Mouse (Mus musculus) thymus, postnatal 14 days (tissue): ENCODE results near the gene Crtac1.

Experiments used
- DNase-seq: peaks from one replicate; pipeline ENCODE4 v3.0.0; 2021

Crtac1 gene

GRCm38 (mm10) chr19:42431485-42432190 lies at the start of gene Crtac1:
Gene Crtac1 (minus strand): TSS chr19:42431783.
- peak; percentile 5 for DNase-seq

- DNase-seq = no peak
These were observed 46.7 kb upstream of the Crtac1 start for GRCm38 (mm10) chr19:42478303-42478702.

- DNase-seq = no peak
These were observed 46.2 kb upstream of the Crtac1 start for GRCm38 (mm10) chr19:42477769-42478168.

- DNase-seq = no peak
These were observed 41.2 kb upstream of the Crtac1 start for GRCm38 (mm10) chr19:42472831-42473230.

- no peak for DNase-seq
These were observed 40.0 kb upstream of the Crtac1 start for GRCm38 (mm10) chr19:42471571-42471970.

- no peak for DNase-seq
These were observed 30.3 kb upstream of the Crtac1 start for GRCm38 (mm10) chr19:42461851-42462250.

GRCm38 (mm10) chr19:42461353-42461752 lies 29.8 kb upstream of the Crtac1 start:
- no peak for DNase-seq

GRCm38 (mm10) chr19:42459512-42459911 lies 27.9 kb upstream of the Crtac1 start:
- no peak for DNase-seq

GRCm38 (mm10) chr19:42454481-42455236 lies 23.1 kb upstream of the Crtac1 start:
- no peak for DNase-seq

GRCm38 (mm10) chr19:42454006-42454405 lies 22.4 kb upstream of the Crtac1 start:
- no peak for DNase-seq

- DNase-seq = no peak
These were observed 21.0 kb upstream of the Crtac1 start for GRCm38 (mm10) chr19:42452539-42452938.

GRCm38 (mm10) chr19:42448539-42448938 lies 17.0 kb upstream of the Crtac1 start:
- no peak for DNase-seq

GRCm38 (mm10) chr19:42443887-42444409 lies 12.4 kb upstream of the Crtac1 start:
- peak; percentile 27 for DNase-seq

GRCm38 (mm10) chr19:42443266-42443665 lies 11.7 kb upstream of the Crtac1 start:
- no peak for DNase-seq

- no peak for DNase-seq
These were observed 10.9 kb upstream of the Crtac1 start for GRCm38 (mm10) chr19:42442246-42443197.

- DNase-seq = no peak
These were observed 8.5 kb upstream of the Crtac1 start for GRCm38 (mm10) chr19:42440089-42440488.

GRCm38 (mm10) chr19:42439353-42439752 lies 7.8 kb upstream of the Crtac1 start:
- DNase-seq = peak; percentile 18

- no peak for DNase-seq
These were observed 4.0 kb upstream of the Crtac1 start for GRCm38 (mm10) chr19:42435621-42436020.

- DNase-seq = no peak
These were observed 1.2 kb upstream of the Crtac1 start for GRCm38 (mm10) chr19:42432761-42433160.

GRCm38 (mm10) chr19:42432191-42432590 lies 608 bp upstream of the Crtac1 start:
- DNase-seq = peak; percentile 8

GRCm38 (mm10) chr19:42430981-42431380 lies 602 bp downstream of the Crtac1 start:
- DNase-seq = no peak

- peak; percentile 27 for DNase-seq
These were observed 2.2 kb downstream of the Crtac1 start for GRCm38 (mm10) chr19:42429410-42429809.

GRCm38 (mm10) chr19:42425208-42425607 lies 6.4 kb downstream of the Crtac1 start:
- DNase-seq = no peak
